7 mouse cellular contexts compared by ENCODE assay signal in genomic region chr4:102480830-102481484, GRCm38 (mm10).
DNase-seq lines count a peak whose midpoint lies in the region; ATAC-seq lines count a peak whose summit lies in the region.

No protein-coding gene starts in this region.

- H3K4me1 ChIP-seq in neural tube, embryonic 11.5 days (ENCODE audit: control insufficient read depth, insufficient read depth, low read length): no peaks in the 10 kb centered on the region
- H3K4me1 ChIP-seq in hindbrain, embryonic 13.5 days (replicated peaks): peaks cover 15% of the 10 kb centered on the region; the same call in 1 of the 2 replicates

- no peak overlapping the region for H3K9ac ChIP-seq in neural tube, embryonic 11.5 days (ENCODE audit: low read length)
- H3K9ac ChIP-seq in hindbrain, embryonic 13.5 days: no peak overlapping the region

- WGBS in neural tube, embryonic 11.5 days: 48% methylated on average over 6 of the region's 6 CpGs
- WGBS in hindbrain, embryonic 13.5 days: 58% methylated on average over 6 of the region's 6 CpGs

- H3K4me3 ChIP-seq in neural tube, embryonic 11.5 days (ENCODE audit: low read depth, low read length): no peak overlapping the region
- H3K4me3 ChIP-seq in hindbrain, embryonic 13.5 days: no peak overlapping the region

- no peaks in the 10 kb centered on the region for H3K36me3 ChIP-seq in neural tube, embryonic 11.5 days (ENCODE audit: control insufficient read depth, insufficient read depth, low read length)
- no peaks in the 10 kb centered on the region for H3K36me3 ChIP-seq in hindbrain, embryonic 13.5 days

- H3K4me2 ChIP-seq in neural tube, embryonic 11.5 days (ENCODE audit: low read depth): no peak overlapping the region
- H3K4me2 ChIP-seq in hindbrain, embryonic 13.5 days: no peak overlapping the region

- peak; percentile 40 for DNase-seq in neural tube, embryonic 11.5 days (ENCODE audit: low spot score)
- no peak for DNase-seq in neural tube, embryonic 10.5 days (ENCODE audit: extremely low spot score, low spot score)
- DNase-seq in cerebellum, postnatal 36 days: peak; percentile 55 to 70
- DNase-seq in lung, postnatal 14 days: peak; percentile 29
- no peak for DNase-seq in urinary bladder, postnatal 10 days (ENCODE audit: low spot score)

- H3K27ac ChIP-seq in neural tube, embryonic 11.5 days (ENCODE audit: low read depth, low read length): no peak overlapping the region
- no peak overlapping the region for H3K27ac ChIP-seq in hindbrain, embryonic 13.5 days

- H3K27me3 ChIP-seq in neural tube, embryonic 11.5 days (ENCODE audit: control insufficient read depth, insufficient read depth, low read length): no peaks in the 10 kb centered on the region
- H3K27me3 ChIP-seq in hindbrain, embryonic 13.5 days: no peaks in the 10 kb centered on the region

- ATAC-seq in neural tube, embryonic 11.5 days (ENCODE audit: insufficient read depth, low FRiP score, low TSS enrichment): no peak
- ATAC-seq in hindbrain, embryonic 13.5 days (ENCODE audit: low FRiP score): 0 out of 2 replicates have a peak, but pooled peaks have one; percentile 33
- no peak for ATAC-seq in inflammation-experienced regulatory T-cells, adult 6 months

- no peaks in the 10 kb centered on the region for H3K9me3 ChIP-seq in neural tube, embryonic 11.5 days (ENCODE audit: control insufficient read depth, low read length)
- no peaks in the 10 kb centered on the region for H3K9me3 ChIP-seq in hindbrain, embryonic 13.5 days

Comparison
In these comparisons a context has a peak if more than half of its experiments do, and no peak if none do; other contexts are left out.
1. DNase-seq: peak in neural tube, embryonic 11.5 days (single experiment), cerebellum, postnatal 36 days (2 of 2) and lung, postnatal 14 days (single experiment); none in neural tube, embryonic 10.5 days (single experiment) and urinary bladder, postnatal 10 days (single experiment).